Mouse (Mus musculus): ENCODE results near the gene Cdkl1. TPM values are rescaled to one million over a fixed set of nuclear protein-coding genes. Genes with fewer than 3 reads are reported as not detected.

Gene Cdkl1
- total and polyA plus RNA-seq, 3 experiments: 0.08 to 0.32 TPM; not detected in 1

- Histone ChIP-seq H3K4me1 (ENCODE audit: control insufficient read depth in 1 of 2, insufficient read depth in 2 of 2, low read length in 2 of 2) (no peaks in the 10 kb centered on the region; a peak in 1 of 4 replicates), H3K79me2 (ENCODE audit: control insufficient read depth, insufficient read depth, low read length, poor library complexity) (no peaks in the 10 kb centered on the region), H3K27ac (ENCODE audit: control insufficient read depth, low read depth, low read length) (no peak overlapping the region), H3K4me3 (ENCODE audit: control insufficient read depth in 1 of 2, insufficient read depth in 1 of 2, low read depth in 2 of 2, low read length in 2 of 2) (no peak overlapping the region), H3K9ac (ENCODE audit: control insufficient read depth, low read depth, low read length, poor library complexity, severe bottlenecking) (no peak overlapping the region), H3K27me3 (ENCODE audit: control insufficient read depth in 1 of 2, insufficient read depth in 2 of 2, low read length in 2 of 2) (no peaks in the 10 kb centered on the region), H3K9me3 (replicated peaks; ENCODE audit: insufficient read depth, low read length) (no peaks in the 10 kb centered on the region), H3K36me3 (ENCODE audit: control insufficient read depth in 1 of 2, insufficient read depth in 2 of 2, low read length in 2 of 2) (peaks cover 0 to 2% of the 10 kb centered on the region in 2 experiments; a peak in 2 of 4 replicates)
- TF ChIP-seq MEF2A (IDR thresholded peaks at IDR 0.05; ENCODE audit: extremely low read depth, insufficient replicate concordance, low read depth, low read length, poor library complexity, severe bottlenecking) (no peak), NRF1 (IDR thresholded peaks at IDR 0.05; ENCODE audit: insufficient read depth, low read depth, low read length, poor library complexity, severe bottlenecking) (no peak), CTCF (IDR thresholded peaks at IDR 0.05 in 2 of 3, conservative IDR thresholded peaks at IDR 0.05 in 1 of 3; ENCODE audit: control insufficient read depth in 1 of 3, insufficient read depth in 1 of 3, low read depth in 2 of 3, low read length in 3 of 3, poor library complexity in 1 of 3, severe bottlenecking in 1 of 3) (no peak), GABPA (IDR thresholded peaks at IDR 0.05; ENCODE audit: low read depth, low read length) (no peak), KAT2A (conservative IDR thresholded peaks at IDR 0.05; ENCODE audit: low read depth, low read length) (no peak), ELF1 (IDR thresholded peaks at IDR 0.05; ENCODE audit: low read depth, low read length) (no peak), RCOR1 (IDR thresholded peaks at IDR 0.05; ENCODE audit: low read depth, low read length) (no peak), POLR2AphosphoS5 (IDR thresholded peaks at IDR 0.05; ENCODE audit: borderline replicate concordance, low read depth, low read length) (no peak), BHLHE40 (IDR thresholded peaks at IDR 0.05; ENCODE audit: borderline replicate concordance, low read depth, low read length) (no peak), CHD2 (IDR thresholded peaks at IDR 0.05; ENCODE audit: low read length) (no peak), ZC3H11A (IDR thresholded peaks at IDR 0.05; ENCODE audit: low read depth, low read length) (no peak)
- DNase-seq (ENCODE audit: low read depth, low spot score): no peak
These were observed 40.3 kb upstream of the Cdkl1 start for GRCm38 (mm10) chr12:69831239-69831910.

GRCm38 (mm10) chr12:69828214-69828613 is 37.1 kb upstream of the Cdkl1 start:
- no peaks in the 10 kb centered on the region; a peak in 1 of 4 replicates for H3K4me1 ChIP-seq (ENCODE audit: control insufficient read depth in 1 of 2, insufficient read depth in 2 of 2, low read length in 2 of 2)
- H3K36me3 ChIP-seq (ENCODE audit: control insufficient read depth in 1 of 2, insufficient read depth in 2 of 2, low read length in 2 of 2): peaks cover 0 to 2% of the 10 kb centered on the region in 2 experiments; a peak in 2 of 4 replicates
- H3K9ac ChIP-seq (ENCODE audit: control insufficient read depth, low read depth, low read length, poor library complexity, severe bottlenecking): no peak overlapping the region
- no peak overlapping the region for H3K4me3 ChIP-seq (ENCODE audit: control insufficient read depth in 1 of 2, insufficient read depth in 1 of 2, low read depth in 2 of 2, low read length in 2 of 2)
- H3K27me3 ChIP-seq (ENCODE audit: control insufficient read depth in 1 of 2, insufficient read depth in 2 of 2, low read length in 2 of 2): no peaks in the 10 kb centered on the region
- no peaks in the 10 kb centered on the region for H3K9me3 ChIP-seq (replicated peaks; ENCODE audit: insufficient read depth, low read length)
- DNase-seq (ENCODE audit: low read depth, low spot score): no peak
- TF ChIP-seq KAT2A (conservative IDR thresholded peaks at IDR 0.05; ENCODE audit: low read depth, low read length) (no peak), ZKSCAN1 (IDR thresholded peaks at IDR 0.05; ENCODE audit: low read depth, low read length) (no peak), GATA1 (IDR thresholded peaks at IDR 0.05; ENCODE audit: low read depth, low read length) (no peak), NELFE (IDR thresholded peaks at IDR 0.05; ENCODE audit: low read depth, low read length) (no peak), USF1 (IDR thresholded peaks at IDR 0.05; ENCODE audit: low read depth, low read length) (no peak), CHD1 (IDR thresholded peaks at IDR 0.05; ENCODE audit: low read depth, low read length) (no peak), E2F4 (IDR thresholded peaks at IDR 0.05; ENCODE audit: borderline replicate concordance, low read depth, low read length) (no peak)
- H3K79me2 ChIP-seq (ENCODE audit: control insufficient read depth, insufficient read depth, low read length, poor library complexity): no peaks in the 10 kb centered on the region
- H3K27ac ChIP-seq (ENCODE audit: control insufficient read depth, low read depth, low read length): no peak overlapping the region
